Mouse (Mus musculus): Measurements from ENCODE around the gene 1500009C09Rik. TPM values are rescaled to one million over a fixed set of nuclear protein-coding genes. Genes with fewer than 3 reads are reported as not detected.
"Not testable (repeated sequence)": the region's sequence is repeated elsewhere in the genome, so short reads cannot be mapped to it uniquely, and the experiment has no call there.

The 1500009C09Rik gene
- polyA plus RNA-seq, 2 experiments: 0.02 TPM; not detected in 1

DNA sequence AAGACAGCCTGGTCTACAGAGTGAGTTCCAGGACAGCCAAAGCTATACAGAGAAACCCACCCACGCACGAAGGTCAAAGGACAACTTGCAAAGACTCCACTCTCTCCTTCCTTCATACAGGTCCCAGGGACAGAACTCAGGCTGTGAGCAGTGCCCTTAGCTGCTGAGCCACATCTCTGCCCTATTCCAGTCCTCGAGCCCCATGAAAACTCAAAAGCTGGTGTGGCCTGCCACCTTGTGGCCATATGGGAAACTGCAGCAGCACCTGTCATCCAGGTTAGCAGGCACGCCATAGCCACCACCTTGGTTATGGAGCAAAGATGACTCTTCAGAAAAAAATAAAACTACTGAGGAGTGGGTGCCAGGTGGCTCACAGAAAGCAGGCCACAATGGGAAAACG lies 15.6 kb upstream of the 1500009C09Rik start:
- ATAC-seq (ENCODE audit: insufficient read depth): peak; percentile 70
- H3K27me3 ChIP-seq (ENCODE audit: control insufficient read depth, insufficient read depth, low read length): no peaks in the 10 kb centered on the region
- no peak overlapping the region for H3K27ac ChIP-seq
- TF ChIP-seq EP300 (IDR thresholded peaks at IDR 0.05; ENCODE audit: low read depth) (no peak), CTCF (IDR thresholded peaks at IDR 0.05; ENCODE audit: low read depth) (peak; percentile 99)
- no peak overlapping the region for H3K9ac ChIP-seq (replicated peaks)
- no peak overlapping the region for H3K4me3 ChIP-seq (ENCODE audit: insufficient read depth in 1 of 2, low read depth in 2 of 2, low read length in 2 of 2)
- peaks cover 0 to 2% of the 10 kb centered on the region in 2 experiments; a peak in 2 of 4 replicates for H3K4me1 ChIP-seq (replicated peaks; ENCODE audit: control insufficient read depth in 2 of 2, insufficient read depth in 2 of 2, low read length in 1 of 2)
- 14% methylated on average over 5 of the region's 5 CpGs for WGBS (ENCODE audit: insufficient replicate concordance)
- DNase-seq (ENCODE audit: low read depth in 3 of 3, low spot score in 3 of 3): peak; percentile 55 to 66 (median 63)
- peaks cover 3% of the 10 kb centered on the region; the same call in 1 of the 2 replicates for H3K36me3 ChIP-seq (replicated peaks; ENCODE audit: control insufficient read depth, insufficient read depth, low read depth)
- no peaks in the 10 kb centered on the region for H3K9me3 ChIP-seq (ENCODE audit: control insufficient read depth, low read length)
- no peak overlapping the region for H3K4me2 ChIP-seq (ENCODE audit: low read depth)

DNA sequence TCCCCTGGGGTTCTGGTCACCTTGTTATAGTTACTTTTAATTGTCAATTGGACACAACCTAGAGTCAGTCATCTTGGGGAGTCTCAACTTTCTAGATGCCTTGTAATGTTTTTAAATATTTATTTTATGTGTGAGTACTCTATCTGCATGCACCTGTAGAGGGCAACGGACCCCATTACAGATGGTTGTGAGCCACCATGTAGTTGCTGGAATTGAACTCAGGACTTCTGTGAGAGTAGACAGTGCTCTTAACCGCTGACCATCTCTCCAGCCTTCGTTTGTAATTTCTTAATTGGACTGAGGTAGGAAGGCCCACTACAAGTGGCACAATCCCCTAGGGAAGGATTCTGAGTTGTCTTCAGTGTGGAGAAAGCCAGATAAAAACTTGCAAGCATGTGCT lies 8.9 kb upstream of the 1500009C09Rik start:
- ATAC-seq (ENCODE audit: insufficient read depth) (no peak), DNase-seq (ENCODE audit: low read depth in 3 of 3, low spot score in 3 of 3) (no peak)
- Histone ChIP-seq H3K9ac (replicated peaks) (peak overlapping the region; percentile 67), H3K27me3 (ENCODE audit: control insufficient read depth, insufficient read depth, low read length) (no peaks in the 10 kb centered on the region), H3K4me1 (replicated peaks; ENCODE audit: control insufficient read depth in 2 of 2, insufficient read depth in 2 of 2, low read length in 1 of 2) (peaks cover 5 to 10% of the 10 kb centered on the region in 2 experiments), H3K9me3 (ENCODE audit: control insufficient read depth, low read length) (no peaks in the 10 kb centered on the region), H3K4me2 (ENCODE audit: low read depth) (peak overlapping the region; percentile 73), H3K36me3 (replicated peaks; ENCODE audit: control insufficient read depth, insufficient read depth, low read depth) (peaks cover 3% of the 10 kb centered on the region; the same call in 1 of the 2 replicates), H3K27ac (peak overlapping the region; percentile 43), H3K4me3 (ENCODE audit: insufficient read depth in 1 of 2, low read depth in 2 of 2, low read length in 2 of 2) (peak overlapping the region; percentile 72 to 83)
- WGBS (ENCODE audit: insufficient replicate concordance): 66% methylated on average over 3 of the region's 3 CpGs
- TF ChIP-seq CTCF (IDR thresholded peaks at IDR 0.05; ENCODE audit: low read depth): no peak
- no peak for TF ChIP-seq EP300 (IDR thresholded peaks at IDR 0.05; ENCODE audit: low read depth)

DNA sequence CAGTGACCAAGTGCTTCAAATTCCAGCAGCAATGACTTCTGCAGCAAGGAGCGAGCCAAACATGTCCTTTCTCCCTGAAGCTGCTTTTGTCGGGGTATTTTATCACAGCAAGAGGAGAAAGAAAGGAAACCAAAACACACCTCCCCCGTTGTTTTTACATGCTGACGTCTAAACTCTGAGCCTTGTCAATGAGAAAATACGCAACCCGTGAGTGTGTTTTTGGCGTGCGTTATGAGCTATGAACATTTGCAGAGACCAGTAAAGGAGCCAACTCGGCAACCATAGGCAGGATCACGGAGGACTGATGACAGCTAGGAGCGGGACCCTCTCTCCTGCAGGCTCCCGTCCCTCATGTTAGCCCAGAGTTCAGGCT lies 8.5 kb upstream of the 1500009C09Rik start:
- Histone ChIP-seq H3K9ac (replicated peaks) (peak overlapping the region; percentile 67), H3K27ac (peak overlapping the region; percentile 43), H3K9me3 (ENCODE audit: control insufficient read depth, low read length) (no peaks in the 10 kb centered on the region), H3K27me3 (ENCODE audit: control insufficient read depth, insufficient read depth, low read length) (no peaks in the 10 kb centered on the region), H3K4me3 (ENCODE audit: insufficient read depth in 1 of 2, low read depth in 2 of 2, low read length in 2 of 2) (peak overlapping the region; percentile 72 to 83), H3K36me3 (replicated peaks; ENCODE audit: control insufficient read depth, insufficient read depth, low read depth) (peaks cover 3% of the 10 kb centered on the region; the same call in 1 of the 2 replicates), H3K4me2 (ENCODE audit: low read depth) (peak overlapping the region; percentile 73), H3K4me1 (replicated peaks; ENCODE audit: control insufficient read depth in 2 of 2, insufficient read depth in 2 of 2, low read length in 1 of 2) (peaks cover 5 to 10% of the 10 kb centered on the region in 2 experiments)
- DNase-seq (ENCODE audit: low read depth in 3 of 3, low spot score in 3 of 3) (no peak), ATAC-seq (ENCODE audit: insufficient read depth) (no peak)
- 5% methylated on average over 12 of the region's 12 CpGs for WGBS (ENCODE audit: insufficient replicate concordance)
- TF ChIP-seq CTCF (IDR thresholded peaks at IDR 0.05; ENCODE audit: low read depth): no peak
- no peak for TF ChIP-seq EP300 (IDR thresholded peaks at IDR 0.05; ENCODE audit: low read depth)

DNA sequence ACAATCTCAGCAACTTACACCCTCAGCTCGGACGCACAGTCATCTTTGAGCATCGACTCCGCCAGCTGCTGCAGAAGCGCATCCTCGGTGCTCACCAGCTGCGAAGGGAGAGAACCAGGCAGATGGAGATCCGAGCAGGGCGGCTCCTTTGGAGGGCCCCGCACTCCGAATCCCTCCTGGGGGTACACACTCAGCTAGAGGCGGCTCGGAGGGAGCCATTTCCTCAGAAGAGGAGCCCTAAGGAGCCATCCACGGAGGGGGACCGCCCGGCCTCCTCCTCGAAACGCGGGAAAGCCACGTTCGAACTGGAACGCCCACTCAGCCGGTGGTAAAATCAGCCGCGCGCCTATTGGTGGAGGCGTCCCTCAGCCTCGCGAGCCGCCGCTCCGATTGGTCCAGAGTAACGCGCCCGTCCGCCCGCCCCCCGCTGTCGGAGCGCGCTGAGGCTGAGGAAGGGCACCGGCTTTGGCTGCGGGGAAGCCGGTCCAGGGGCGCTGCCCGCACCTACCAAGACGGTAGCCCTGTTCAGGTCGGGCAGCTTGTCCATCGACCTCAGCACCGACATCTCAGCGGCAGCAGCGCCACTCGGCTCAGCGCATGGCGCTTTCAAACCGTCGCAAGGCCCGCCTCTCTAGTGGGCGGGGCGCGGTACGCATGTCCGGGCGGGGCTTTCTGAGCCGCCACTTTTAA lies 7.9 kb upstream of the 1500009C09Rik start, which contains the start of gene Cenpm:
Cenpm (minus strand) TSS at position 634 of the 690 bp plus-strand sequence.
- Histone ChIP-seq H3K27me3 (ENCODE audit: control insufficient read depth, insufficient read depth, low read length) (no peaks in the 10 kb centered on the region), H3K36me3 (replicated peaks; ENCODE audit: control insufficient read depth, insufficient read depth, low read depth) (0 out of 2 replicates have a peak, but pooled peaks cover 3% of the 10 kb centered on the region), H3K4me2 (ENCODE audit: low read depth) (peak within 1 kb of the TSS; percentile 73), H3K27ac (peak within 1 kb of the TSS; percentile 43), H3K9ac (replicated peaks) (peak within 1 kb of the TSS; percentile 67), H3K9me3 (ENCODE audit: control insufficient read depth, low read length) (no peaks in the 10 kb centered on the region), H3K4me3 (ENCODE audit: insufficient read depth in 1 of 2, low read depth in 2 of 2, low read length in 2 of 2) (peak within 1 kb of the TSS; percentile 72 to 83), H3K4me1 (replicated peaks; ENCODE audit: control insufficient read depth in 2 of 2, insufficient read depth in 2 of 2, low read length in 1 of 2) (peaks cover 5 to 10% of the 10 kb centered on the region in 2 experiments)
- ATAC-seq (ENCODE audit: insufficient read depth) (peak; percentile 97), DNase-seq (ENCODE audit: low read depth in 3 of 3, low spot score in 3 of 3) (peak; percentile 81 to 86 (median 85))
- TF ChIP-seq EP300 (IDR thresholded peaks at IDR 0.05; ENCODE audit: low read depth): no peak
- peak; percentile 4; the same call in 1 of the 2 replicates for TF ChIP-seq CTCF (IDR thresholded peaks at IDR 0.05; ENCODE audit: low read depth)
- WGBS (ENCODE audit: insufficient replicate concordance): under 1% methylated on average over 65 of the region's 65 CpGs

DNA sequence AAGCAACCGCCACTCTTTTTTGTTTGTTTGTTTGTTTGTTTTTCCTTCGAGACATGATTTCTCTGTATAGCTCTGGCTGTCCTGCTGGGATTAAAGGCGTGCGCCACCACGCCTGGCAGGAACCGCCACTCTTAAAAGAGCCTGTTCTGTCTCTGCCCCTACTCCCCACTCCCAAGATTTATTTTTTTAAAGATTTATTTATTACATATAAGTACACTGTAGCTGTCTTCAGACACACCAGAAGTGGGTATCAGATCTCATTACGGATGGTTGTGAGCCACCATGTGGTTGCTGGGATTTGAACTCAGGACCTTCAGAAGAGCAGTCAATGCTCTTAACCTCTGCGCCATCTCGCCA lies 7.4 kb upstream of the 1500009C09Rik start:
- H3K36me3 ChIP-seq (replicated peaks; ENCODE audit: control insufficient read depth, insufficient read depth, low read depth); H3K27me3 ChIP-seq (ENCODE audit: control insufficient read depth, insufficient read depth, low read length); H3K4me1 ChIP-seq (replicated peaks; ENCODE audit: control insufficient read depth in 2 of 2, insufficient read depth in 2 of 2, low read length in 1 of 2); ATAC-seq (ENCODE audit: insufficient read depth); H3K9me3 ChIP-seq (ENCODE audit: control insufficient read depth, low read length); DNase-seq (ENCODE audit: low read depth in 3 of 3, low spot score in 3 of 3): not testable (repeated sequence)
- peak overlapping the region; percentile 72 to 83 for H3K4me3 ChIP-seq (ENCODE audit: insufficient read depth in 1 of 2, low read depth in 2 of 2, low read length in 2 of 2)
- peak overlapping the region; percentile 73 for H3K4me2 ChIP-seq (ENCODE audit: low read depth)
- TF ChIP-seq EP300 (IDR thresholded peaks at IDR 0.05; ENCODE audit: low read depth): 0 out of 2 replicates have a peak, but pooled peaks have one; percentile 4
- peak overlapping the region; percentile 30 for H3K27ac ChIP-seq
- peak overlapping the region; percentile 67 for H3K9ac ChIP-seq (replicated peaks)
- WGBS (ENCODE audit: insufficient replicate concordance): 22% methylated on average over 9 of the region's 9 CpGs
